8 mouse cellular contexts compared by ENCODE assay signal in the genomic region with DNA sequence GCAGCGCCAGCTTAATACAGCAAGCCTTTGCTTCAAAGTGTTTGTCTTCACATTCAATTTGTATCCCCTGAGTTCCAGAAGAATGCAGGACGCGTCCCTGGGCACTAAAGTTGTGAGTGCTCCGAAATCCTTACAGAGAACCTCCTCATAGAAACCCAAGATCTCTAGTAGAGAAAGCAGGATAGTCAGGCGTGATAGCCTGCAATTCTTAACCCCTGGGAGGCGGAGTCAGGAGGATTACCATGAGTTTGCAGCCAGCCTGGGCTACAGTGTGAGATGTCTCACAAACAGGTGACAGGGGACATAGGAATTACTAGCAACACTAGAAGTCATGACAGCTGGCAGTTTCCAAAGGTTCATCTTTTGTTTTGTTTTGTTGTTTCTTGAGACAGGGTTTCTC. TPM values are rescaled to one million over a fixed set of nuclear protein-coding genes. Genes with fewer than 3 reads are reported as not detected.
DNase-seq lines count a peak whose midpoint lies in the region; ATAC-seq and TF ChIP-seq lines count a peak whose summit lies in the region.

No protein-coding gene starts in this region.

- WGBS in heart, embryonic 13.5 days: 49% methylated on average over 6 of the region's 6 CpGs
- 58% methylated on average over 6 of the region's 6 CpGs for WGBS in hindbrain, embryonic 12.5 days
- 46% methylated on average over 6 of the region's 6 CpGs for WGBS in liver, postnatal 0 days (ENCODE audit: insufficient replicate concordance)

- ATAC-seq in heart, embryonic 13.5 days (ENCODE audit: extremely low read depth, insufficient number of reproducible peaks, low FRiP score, low TSS enrichment): no peak
- ATAC-seq in hindbrain, embryonic 12.5 days (ENCODE audit: low FRiP score): no peak
- ATAC-seq in liver, postnatal 0 days: no peak
- ATAC-seq in cerebellum, adult (ENCODE audit: insufficient number of reproducible peaks, low FRiP score, low TSS enrichment): no peak

- no peak for TF ChIP-seq CTCF in ES-Bruce4 (IDR thresholded peaks at IDR 0.05; ENCODE audit: low read depth, low read length)
- TF ChIP-seq CTCF in liver, postnatal 0 days (IDR thresholded peaks at IDR 0.05; ENCODE audit: low read depth): no peak

- H3K4me2 ChIP-seq in heart, embryonic 13.5 days: peak overlapping the region; percentile 72
- peak overlapping the region; percentile 36 for H3K4me2 ChIP-seq in hindbrain, embryonic 12.5 days (replicated peaks)
- peak overlapping the region; percentile 73 for H3K4me2 ChIP-seq in liver, postnatal 0 days (ENCODE audit: low read depth, low read length)

- peaks cover 27% of the 10 kb centered on the region for H3K4me1 ChIP-seq in heart, embryonic 13.5 days
- H3K4me1 ChIP-seq in ES-Bruce4 (ENCODE audit: control insufficient read depth, insufficient read depth, low read length): no peaks in the 10 kb centered on the region
- no peaks in the 10 kb centered on the region for H3K4me1 ChIP-seq in hindbrain, embryonic 12.5 days
- no peaks in the 10 kb centered on the region for H3K4me1 ChIP-seq in liver, postnatal 0 days (ENCODE audit: insufficient read depth)

- no peak overlapping the region for H3K27ac ChIP-seq in heart, embryonic 13.5 days (replicated peaks)
- H3K27ac ChIP-seq in ES-Bruce4 (ENCODE audit: insufficient read depth, low read length): no peak overlapping the region
- H3K27ac ChIP-seq in hindbrain, embryonic 12.5 days: no peak overlapping the region
- no peak overlapping the region for H3K27ac ChIP-seq in liver, postnatal 0 days (ENCODE audit: low read depth)

- TF ChIP-seq EP300 in ES-Bruce4 (IDR thresholded peaks at IDR 0.05; ENCODE audit: insufficient read depth, low read depth, low read length): no peak
- no peak for TF ChIP-seq EP300 in liver, postnatal 0 days (IDR thresholded peaks at IDR 0.05; ENCODE audit: low read depth)

- H3K27me3 ChIP-seq in heart, embryonic 13.5 days (replicated peaks): no peaks in the 10 kb centered on the region
- H3K27me3 ChIP-seq in ES-Bruce4 (ENCODE audit: control insufficient read depth, insufficient read depth, low read length, poor library complexity, severe bottlenecking): no peaks in the 10 kb centered on the region
- no peaks in the 10 kb centered on the region for H3K27me3 ChIP-seq in hindbrain, embryonic 12.5 days
- H3K27me3 ChIP-seq in liver, postnatal 0 days (ENCODE audit: insufficient read depth, low read length): no peaks in the 10 kb centered on the region

- no peak for DNase-seq in heart, adult 8-10 months (ENCODE audit: low spot score)
- no peak for DNase-seq in liver, postnatal 0 days
- no peak for DNase-seq in embryo, embryonic 10.5 days (ENCODE audit: low spot score)
- DNase-seq in lung, postnatal 4 days: no peak

- no peak for TF ChIP-seq POLR2A in ES-Bruce4 (IDR thresholded peaks at IDR 0.05; ENCODE audit: insufficient read depth, low read length)

- peak overlapping the region; percentile 49 for H3K4me3 ChIP-seq in heart, embryonic 13.5 days
- H3K4me3 ChIP-seq in ES-Bruce4 (ENCODE audit: low read depth, low read length): peak overlapping the region; percentile 62
- H3K4me3 ChIP-seq in hindbrain, embryonic 12.5 days: no peak overlapping the region
- peak overlapping the region; percentile 36 for H3K4me3 ChIP-seq in liver, postnatal 0 days (ENCODE audit: low read depth, low read length)

- H3K9ac ChIP-seq in heart, embryonic 13.5 days: peak overlapping the region; percentile 68
- H3K9ac ChIP-seq in ES-Bruce4 (ENCODE audit: low read depth, poor library complexity, severe bottlenecking): 0 out of 2 replicates have a peak overlapping the region, but pooled peaks have one; percentile 12
- no peak overlapping the region for H3K9ac ChIP-seq in hindbrain, embryonic 12.5 days
- 0 out of 2 replicates have a peak overlapping the region, but pooled peaks have one; percentile 17 for H3K9ac ChIP-seq in liver, postnatal 0 days (replicated peaks)

- H3K36me3 ChIP-seq in heart, embryonic 13.5 days: peaks cover 61% of the 10 kb centered on the region
- H3K36me3 ChIP-seq in ES-Bruce4 (ENCODE audit: control insufficient read depth, insufficient read depth, low read length, poor library complexity, severe bottlenecking): no peaks in the 10 kb centered on the region
- H3K36me3 ChIP-seq in hindbrain, embryonic 12.5 days: peaks cover 74% of the 10 kb centered on the region
- H3K36me3 ChIP-seq in liver, postnatal 0 days (replicated peaks; ENCODE audit: insufficient read depth, low read length): peaks cover 5% of the 10 kb centered on the region

- H3K9me3 ChIP-seq in heart, embryonic 13.5 days: no peaks in the 10 kb centered on the region
- no peaks in the 10 kb centered on the region for H3K9me3 ChIP-seq in ES-Bruce4 (replicated peaks; ENCODE audit: control insufficient read depth, insufficient read depth, low read length, poor library complexity, severe bottlenecking)
- H3K9me3 ChIP-seq in hindbrain, embryonic 12.5 days (replicated peaks): no peaks in the 10 kb centered on the region
- H3K9me3 ChIP-seq in liver, postnatal 0 days (ENCODE audit: low read length): no peaks in the 10 kb centered on the region

RNA-seq across cellular contexts. Expression of a gene that starts 35.8 kb away (rescaled TPM):
- 14.8 and 18.9 TPM in 2 replicates for polyA plus RNA-seq in heart, embryonic 13.5 days (2015; fragmentation: Nextera tagmentation; extraction: Ambion mirVana)
- 10 to 100 TPM; 12.5 to 23.2 (median 17.8) TPM for total RNA-seq in heart, adult 8-10 months (2022)
- 73.2 and 74.1 TPM in 2 replicates for polyA plus RNA-seq in ES-Bruce4 (2011; ENCODE audit: insufficient read depth, insufficient read length, low read depth, missing spikeins)
- 18.0 and 22.4 TPM in 2 replicates for polyA plus RNA-seq in hindbrain, embryonic 12.5 days (2016; fragmentation: Nextera tagmentation; extraction: Ambion mirVana)
- 5.1 and 5.3 TPM in 2 replicates for polyA plus RNA-seq in liver, postnatal 0 days (2015; fragmentation: Nextera tagmentation; extraction: Ambion mirVana)
